Mouse (Mus musculus): ENCODE measurements at regions not wholly inside any gene's neighbourhood (a gene's known extent, or its start where the extent isn't known, plus 50 kb on each side); places are given as distances from the start of the nearest gene placed in this dataset.

- no peak for DNase-seq (ENCODE audit: low read depth, low spot score)
Measured at GRCm38 (mm10) chr14:87346812-87347211, 69.6 kb upstream of the Tdrd3 start.

GRCm38 (mm10) chr14:87348825-87349224, 67.6 kb upstream of the Tdrd3 start:
- no peak for DNase-seq (ENCODE audit: low read depth, low spot score)

GRCm38 (mm10) chr14:87365793-87366192, 50.6 kb upstream of the Tdrd3 start:
- DNase-seq (ENCODE audit: low read depth, low spot score) = no peak
